Mouse (Mus musculus): ENCODE results near the gene Dlg1.

Dlg1 gene

DNA sequence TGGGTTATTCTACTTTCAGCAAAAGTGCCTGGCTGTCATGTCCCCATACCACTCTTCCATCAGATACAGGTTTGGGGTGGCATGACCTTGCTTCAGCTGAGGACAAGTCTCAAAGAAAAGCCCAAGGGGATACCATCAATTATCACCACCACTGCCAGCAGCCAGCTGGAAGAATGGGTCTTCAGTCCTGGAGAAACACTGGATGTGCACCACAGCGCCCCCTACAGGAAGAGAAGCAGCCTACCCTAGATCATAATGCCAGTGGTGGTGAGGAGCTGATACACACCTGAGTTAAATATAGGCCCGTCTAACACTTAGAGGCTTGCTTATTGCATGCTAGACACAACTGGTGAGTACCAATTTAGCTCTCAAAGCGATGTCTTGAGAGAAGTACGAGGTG is 242.1 kb downstream of the Dlg1 start:
- no peak for DNase-seq (ENCODE audit: low spot score in 2 of 2)

DNA sequence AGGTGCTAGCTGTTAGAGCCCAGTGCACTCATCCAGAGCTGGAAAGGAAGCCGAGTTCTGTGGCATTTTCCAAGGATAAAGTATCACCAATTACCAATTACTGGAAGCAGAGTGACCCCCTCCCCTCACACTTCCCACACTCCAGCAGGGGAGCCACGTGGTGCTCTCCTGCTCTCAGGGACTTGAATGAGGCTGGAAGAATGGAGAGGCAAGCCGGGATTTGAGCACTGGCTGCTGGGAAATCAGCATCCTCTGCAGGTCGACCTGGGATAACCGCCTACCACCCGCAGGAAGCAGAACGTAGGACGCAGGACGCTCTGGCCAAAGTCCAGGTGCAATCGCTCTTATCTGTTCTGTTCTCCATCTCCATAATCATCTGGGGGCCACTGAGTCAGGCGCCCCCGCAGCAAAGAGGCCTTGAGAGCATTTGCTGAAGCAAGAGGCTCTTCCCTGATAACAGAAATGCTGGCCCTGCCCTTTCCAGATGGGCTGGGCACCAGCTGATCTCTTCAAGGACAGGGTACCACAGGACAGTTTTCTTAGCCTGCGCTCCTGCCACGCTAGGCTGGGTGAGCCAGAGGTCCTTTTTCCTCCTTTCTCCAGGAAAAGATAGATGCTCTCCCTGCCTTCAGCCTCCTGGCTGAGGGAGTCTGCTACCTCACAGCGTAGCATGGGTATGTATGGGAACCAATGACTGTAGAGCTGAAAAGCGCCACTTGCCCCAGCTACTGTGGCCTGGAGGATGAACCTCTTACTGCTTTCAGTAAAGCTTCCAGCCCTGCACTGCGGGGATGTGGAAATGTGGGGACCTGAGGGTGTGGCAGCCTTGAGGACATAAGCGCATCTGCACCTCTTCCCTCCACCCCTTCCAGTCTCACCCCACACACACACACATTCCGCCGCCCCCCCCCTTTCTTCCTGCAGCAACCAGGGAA is 242.9 kb downstream of the Dlg1 start:
- DNase-seq (ENCODE audit: low spot score in 2 of 2), result no peak

DNA sequence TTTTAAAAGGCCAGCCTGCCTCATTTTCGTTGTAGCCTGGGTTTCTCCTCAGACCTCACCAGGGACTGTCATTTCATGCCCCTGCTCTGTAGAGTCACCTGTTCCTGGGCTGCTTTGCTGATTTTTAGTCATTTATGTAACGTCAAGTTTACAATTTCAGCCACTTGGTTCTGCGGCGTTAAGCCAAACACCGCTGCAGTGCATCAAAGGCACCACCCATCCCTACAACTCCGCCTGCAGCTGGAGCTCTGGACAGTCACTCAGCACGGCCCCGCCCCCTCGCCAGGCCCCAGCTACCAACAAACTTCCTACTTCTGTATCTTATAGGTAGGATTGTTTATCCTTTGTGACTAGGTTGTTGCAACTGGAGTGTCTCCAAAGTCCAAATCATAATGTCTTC is 243.7 kb downstream of the Dlg1 start:
- no peak for DNase-seq (ENCODE audit: low spot score in 2 of 2)

DNA sequence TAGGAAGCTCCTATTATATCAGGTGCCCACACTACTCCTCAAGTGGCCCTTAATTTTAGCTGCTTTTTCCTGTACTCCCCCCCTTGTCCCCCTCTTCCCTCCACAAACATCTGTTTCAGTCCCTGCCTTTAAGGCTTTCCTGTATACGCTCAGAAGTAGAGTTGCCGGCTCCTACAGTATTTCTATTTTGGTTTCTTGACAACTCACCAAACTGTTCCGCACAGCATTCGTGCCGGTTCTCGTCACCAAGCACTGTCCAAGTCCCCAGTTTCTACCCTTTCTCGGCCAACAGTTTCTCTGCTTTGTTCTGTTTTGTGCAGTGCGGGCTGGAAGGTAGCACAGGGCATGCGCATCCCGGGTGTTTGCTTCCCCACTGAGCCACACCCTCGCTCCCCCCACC is 245.7 kb downstream of the Dlg1 start:
- no peak for DNase-seq (ENCODE audit: low spot score in 2 of 2)

DNA sequence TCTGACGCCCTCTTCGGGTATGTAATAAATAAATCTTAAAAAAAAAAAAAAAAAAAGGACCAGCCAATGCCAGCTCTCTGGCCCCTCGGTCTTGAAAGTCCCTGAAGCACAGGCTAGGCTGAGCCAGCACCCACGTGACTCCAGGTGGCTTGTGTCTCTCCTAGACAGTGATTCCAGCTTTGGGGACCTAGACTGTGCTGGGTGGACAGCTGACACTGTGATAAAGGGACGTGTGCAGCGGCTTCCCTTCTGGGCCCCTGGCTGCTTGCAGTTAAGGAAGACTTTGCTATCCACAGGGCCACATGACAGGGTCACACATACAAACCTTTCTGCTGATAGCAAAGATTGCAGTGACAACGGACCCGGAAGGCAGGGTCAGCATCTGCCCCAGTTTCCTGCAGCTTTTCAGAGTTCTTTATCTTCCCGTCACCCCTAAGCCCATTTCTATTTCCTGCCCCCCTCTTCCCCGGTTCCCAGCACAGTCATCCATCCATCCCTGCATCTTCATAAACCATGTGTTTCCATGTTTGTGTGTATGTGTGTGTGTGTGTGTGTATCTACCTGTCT is 247.1 kb downstream of the Dlg1 start:
- DNase-seq (ENCODE audit: low spot score in 2 of 2), result no peak

DNA sequence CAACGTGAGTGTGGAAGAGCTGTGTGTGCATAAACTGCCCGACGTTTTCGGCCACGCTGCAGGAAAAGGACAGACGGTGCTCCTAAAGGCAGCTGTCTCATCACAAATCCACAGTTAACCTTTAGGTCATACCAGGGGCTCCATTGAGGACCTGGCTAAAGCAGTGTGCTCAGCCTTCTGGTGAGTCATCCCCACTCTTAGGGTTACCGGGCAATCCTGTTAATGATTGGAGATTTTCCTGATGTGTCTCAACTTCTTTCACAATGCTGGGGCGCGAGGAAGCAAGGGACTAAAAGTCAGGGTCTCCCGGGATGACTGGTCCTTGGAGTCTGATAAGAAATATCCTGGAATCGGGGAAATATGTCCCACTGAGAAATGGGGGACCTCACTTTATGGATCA is 254.5 kb downstream of the Dlg1 start:
- no peak for DNase-seq (ENCODE audit: low spot score in 2 of 2)

DNA sequence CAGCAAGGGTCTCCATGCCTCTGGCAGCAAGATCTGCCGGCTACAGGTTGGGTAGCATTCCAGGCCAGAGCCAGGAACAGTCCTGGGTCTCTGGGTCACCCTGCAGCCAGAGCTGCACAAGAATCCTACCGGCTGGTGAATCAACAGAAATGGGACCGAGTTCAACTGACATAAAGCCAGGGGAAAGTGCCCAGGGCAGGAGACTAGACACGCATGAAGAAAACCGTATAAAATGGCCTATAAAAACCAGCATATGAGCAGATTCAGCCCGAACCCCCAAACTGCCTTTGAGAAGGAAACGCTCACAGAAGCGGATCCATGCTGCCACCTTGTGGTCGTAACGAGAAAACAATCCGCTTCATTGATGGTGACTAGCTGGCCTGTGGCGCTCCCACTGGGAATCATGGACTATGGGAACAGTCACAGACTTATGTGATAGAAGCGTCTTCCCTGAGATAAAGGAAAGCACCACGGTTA is 255.0 kb downstream of the Dlg1 start:
- DNase-seq (ENCODE audit: low spot score in 2 of 2), result peak in 1 of 2 experiments; percentile 34

DNA sequence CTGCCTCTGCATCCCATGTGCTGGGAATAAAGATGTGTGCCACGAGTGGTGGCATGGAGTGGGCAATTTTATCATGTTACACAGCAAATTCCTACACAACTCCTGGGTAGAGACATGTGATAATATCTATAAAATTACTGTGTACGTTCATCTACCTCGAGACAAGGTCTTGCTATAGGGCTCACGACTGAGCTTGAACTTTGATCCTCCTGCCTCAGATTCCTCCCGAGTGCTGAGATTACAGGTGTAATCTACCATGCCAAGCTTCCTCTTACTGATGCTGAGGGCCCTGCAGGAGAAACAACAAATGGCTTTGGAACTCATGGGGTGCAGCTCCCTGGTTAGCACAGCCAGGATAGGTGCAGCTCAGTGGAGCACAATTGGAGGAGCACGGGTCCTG is 261.1 kb downstream of the Dlg1 start:
- no peak for DNase-seq (ENCODE audit: low spot score in 2 of 2)
